Mouse (Mus musculus) 416B (cell line): ENCODE measurements around the gene Ptpa.

Experiments used
- DNase-seq: peaks from one replicate; pipeline ENCODE4 v3.0.0; 2011; ENCODE audit warnings: low read depth

Gene Ptpa

DNA sequence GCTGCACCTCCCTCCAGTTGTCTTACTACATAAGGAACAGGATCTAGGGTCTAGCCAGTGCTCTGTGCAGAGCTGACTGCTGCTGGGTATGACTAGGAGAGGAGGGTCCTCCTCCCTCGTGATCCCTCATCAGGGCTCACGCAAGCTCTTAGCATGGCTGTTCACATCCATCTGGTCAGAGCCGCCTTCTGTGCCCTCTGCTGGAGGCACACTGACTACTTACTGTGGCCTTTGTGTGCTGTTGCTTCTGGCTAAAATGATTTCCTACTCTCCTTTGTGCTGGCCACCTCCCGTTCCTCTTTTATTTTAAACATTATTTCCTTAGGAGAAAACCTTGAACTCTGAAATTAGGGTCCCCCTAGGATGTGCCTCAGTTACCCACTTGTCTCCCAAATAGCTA, 21.0 kb downstream of the Ptpa start:
- no peak for DNase-seq

GRCm38 (mm10) chr2:30437791-30438190, 22.0 kb downstream of the Ptpa start:
- DNase-seq, result no peak

- DNase-seq, result no peak
Measured at GRCm38 (mm10) chr2:30439631-30440030, 23.8 kb downstream of the Ptpa start.

DNA sequence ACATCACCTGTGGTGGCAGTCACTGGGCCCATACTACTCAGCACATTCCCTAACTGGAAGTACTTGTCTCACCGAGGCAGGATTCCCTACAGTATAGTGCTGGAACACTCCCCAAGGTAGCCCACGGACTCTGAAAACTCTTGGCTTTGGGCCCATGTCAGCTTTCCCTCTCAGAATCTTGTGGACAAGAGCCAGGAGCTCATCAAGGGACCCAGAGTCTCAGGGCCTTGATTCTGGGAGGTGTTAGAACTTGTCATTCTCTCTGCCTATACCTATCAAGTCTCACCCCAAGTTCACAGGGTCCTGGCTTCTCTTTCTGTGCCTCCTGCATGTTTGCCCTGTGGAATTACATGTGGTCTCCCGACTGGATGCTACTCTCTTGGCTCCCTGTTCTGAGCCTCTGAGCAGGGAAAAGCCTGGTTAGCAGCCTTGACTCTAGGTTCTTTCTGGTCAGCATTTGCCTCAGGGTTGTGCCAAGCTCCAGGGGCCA, 24.4 kb downstream of the Ptpa start:
- DNase-seq, result no peak

DNA sequence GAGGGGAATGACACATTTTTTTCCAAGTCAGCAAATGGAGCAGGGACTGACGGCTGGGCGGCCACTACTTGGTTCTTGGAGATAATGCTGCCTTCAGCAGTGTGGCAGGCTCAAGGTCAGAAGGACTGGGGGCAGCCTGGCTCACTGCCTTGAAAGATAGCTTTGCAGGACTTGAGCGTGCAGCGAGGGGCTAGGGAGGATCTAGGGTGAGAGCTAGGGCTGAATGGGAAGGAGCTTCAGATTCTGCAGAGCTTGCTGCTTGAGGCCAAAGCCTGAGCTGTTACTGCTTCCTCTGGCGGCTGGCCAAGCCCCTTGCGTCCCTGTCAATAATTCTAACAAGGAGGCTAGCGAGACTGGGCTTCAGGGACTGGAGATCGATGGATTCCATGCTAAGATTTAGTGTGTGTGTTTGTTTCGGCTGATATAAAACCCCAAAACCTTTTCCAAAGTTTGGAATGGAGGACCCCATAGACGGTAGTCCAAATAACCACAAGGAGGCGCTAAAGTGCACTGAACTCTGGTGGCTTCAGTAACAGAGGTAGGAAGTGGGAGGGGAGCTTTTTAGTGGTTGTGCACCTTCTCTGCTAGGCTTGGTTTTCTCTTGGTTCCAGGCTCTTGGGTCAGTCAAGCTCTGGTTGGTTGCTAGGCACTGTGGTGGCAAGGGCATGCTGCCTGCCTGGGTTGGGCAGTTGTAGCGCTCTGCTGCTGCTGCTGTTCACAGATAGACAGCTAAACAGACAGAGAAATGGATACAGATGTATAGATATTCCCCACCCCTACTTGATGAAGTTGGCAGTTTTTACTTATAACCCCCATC, 25.1 kb downstream of the Ptpa start:
- DNase-seq, result peak; percentile 96

- peak; percentile 95 for DNase-seq
Measured at GRCm38 (mm10) chr2:30441518-30442497, 26.0 kb downstream of the Ptpa start.

- DNase-seq, result no peak
Measured at GRCm38 (mm10) chr2:30442498-30442890, 26.7 kb downstream of the Ptpa start.

GRCm38 (mm10) chr2:30443281-30443680, 27.4 kb downstream of the Ptpa start:
- DNase-seq, result no peak

- no peak for DNase-seq
Measured at GRCm38 (mm10) chr2:30444006-30444405, 28.2 kb downstream of the Ptpa start.

DNA sequence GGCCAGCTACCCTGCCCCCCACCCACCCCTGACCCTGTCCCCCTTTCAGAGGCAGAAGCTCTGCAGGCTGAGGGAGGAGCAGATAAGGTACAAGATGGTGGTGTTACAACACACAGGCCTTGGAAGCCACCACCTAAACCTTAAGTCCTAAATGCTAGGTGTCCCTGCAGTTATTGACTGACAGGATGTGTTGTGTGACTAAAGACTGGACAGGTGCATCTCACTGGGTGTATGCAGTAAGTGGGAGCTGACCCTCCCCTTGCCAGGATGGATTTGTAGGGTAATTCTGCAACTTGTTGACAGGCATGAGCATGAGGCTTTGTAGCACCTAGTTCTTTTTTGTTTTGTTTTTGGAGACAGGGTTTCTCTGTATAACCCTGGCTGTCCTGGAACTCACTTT, 28.6 kb downstream of the Ptpa start:
- DNase-seq, result no peak

- no peak for DNase-seq
Measured at GRCm38 (mm10) chr2:30445312-30445711, 29.5 kb downstream of the Ptpa start.

DNA sequence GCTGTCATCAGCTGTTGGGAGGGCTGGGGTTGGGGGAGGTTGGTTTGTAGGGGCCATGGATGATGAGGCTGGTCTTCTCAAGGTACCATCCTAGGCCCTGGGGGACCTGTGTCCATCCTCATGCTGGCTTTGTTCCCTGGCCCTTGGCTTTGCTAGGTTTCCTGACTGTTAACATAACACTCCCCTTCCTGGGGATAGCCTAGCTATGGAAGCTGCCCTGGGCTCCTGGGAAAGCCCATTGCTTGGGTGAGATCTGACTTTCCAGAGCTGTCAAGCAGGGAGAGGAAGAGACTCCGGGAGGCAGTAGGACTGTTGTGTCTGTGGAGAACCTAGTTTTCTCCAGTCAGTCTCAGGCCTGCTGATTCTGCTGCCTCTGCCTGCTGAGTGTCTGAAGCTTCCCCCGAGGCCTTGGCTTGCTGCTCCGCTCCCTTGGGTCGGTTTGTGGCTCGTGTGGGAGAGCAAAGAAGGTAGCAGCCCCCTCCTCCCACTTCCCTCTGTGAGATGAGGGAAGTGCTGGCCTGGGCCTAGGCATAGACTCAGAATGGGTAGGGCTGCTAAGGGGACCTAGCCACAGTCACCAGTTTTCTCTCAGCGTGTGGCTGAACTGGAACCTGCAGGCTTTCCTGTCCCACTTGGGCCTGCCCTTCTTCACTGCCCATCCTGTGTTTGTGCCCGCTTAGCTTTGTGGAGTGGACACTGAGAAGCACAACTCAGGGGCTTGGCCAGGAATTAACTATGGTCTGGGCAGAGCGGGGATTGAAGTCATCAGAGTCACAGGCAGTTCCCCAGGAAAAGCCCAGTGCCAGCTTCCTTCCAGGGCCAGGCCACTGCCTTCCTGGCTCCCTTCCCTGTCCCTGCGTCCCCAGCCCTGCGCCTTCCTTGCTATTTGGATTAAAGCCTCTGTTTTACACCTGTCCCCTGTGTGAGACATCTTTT, 31.3 kb downstream of the Ptpa start:
- no peak for DNase-seq

GRCm38 (mm10) chr2:30448371-30448770, 32.5 kb downstream of the Ptpa start:
- DNase-seq, result no peak

DNA sequence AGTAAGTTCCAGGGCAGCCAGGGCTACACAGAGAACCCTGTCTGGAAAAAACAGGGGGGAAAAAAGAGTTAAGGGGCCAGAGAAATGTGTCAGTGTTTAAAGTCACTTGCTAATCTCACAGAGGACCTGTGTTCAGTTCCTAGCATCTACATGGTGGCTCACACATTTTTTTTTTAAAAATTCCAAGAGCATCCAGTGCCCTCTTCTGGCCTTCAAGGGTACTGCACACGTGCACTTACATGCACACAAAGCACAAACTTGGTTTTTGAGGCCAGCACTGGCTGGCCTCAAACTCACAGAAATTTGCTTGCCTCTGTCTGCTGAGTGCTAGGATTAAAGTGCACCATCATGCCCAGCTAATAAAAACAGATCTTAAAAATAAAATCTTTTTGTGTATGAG, 34.7 kb downstream of the Ptpa start:
- DNase-seq, result peak; percentile 53

DNA sequence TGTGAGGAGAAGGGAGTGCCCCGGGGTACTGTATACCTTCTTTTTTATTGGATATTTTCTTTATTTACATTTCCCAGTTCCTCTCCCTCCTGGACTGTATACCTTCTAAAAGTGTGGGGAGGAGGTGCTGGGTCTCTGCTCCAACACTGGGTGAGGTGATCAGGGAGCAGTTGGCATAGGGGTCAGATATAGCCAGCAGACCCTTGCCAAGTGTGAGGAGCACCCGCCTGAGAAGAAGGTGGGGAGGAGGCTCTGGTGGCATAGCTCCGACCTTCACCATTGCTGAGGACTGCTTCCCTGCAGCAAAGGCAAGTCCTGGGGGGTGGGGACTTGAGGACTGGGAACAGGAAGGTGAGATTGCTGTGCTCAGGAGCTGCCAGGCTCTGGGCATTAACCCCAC, 35.7 kb downstream of the Ptpa start:
- no peak for DNase-seq

- DNase-seq, result no peak
Measured at GRCm38 (mm10) chr2:30453570-30453969, 37.7 kb downstream of the Ptpa start.

- no peak for DNase-seq
Measured at GRCm38 (mm10) chr2:30454587-30454986, 38.7 kb downstream of the Ptpa start.

DNA sequence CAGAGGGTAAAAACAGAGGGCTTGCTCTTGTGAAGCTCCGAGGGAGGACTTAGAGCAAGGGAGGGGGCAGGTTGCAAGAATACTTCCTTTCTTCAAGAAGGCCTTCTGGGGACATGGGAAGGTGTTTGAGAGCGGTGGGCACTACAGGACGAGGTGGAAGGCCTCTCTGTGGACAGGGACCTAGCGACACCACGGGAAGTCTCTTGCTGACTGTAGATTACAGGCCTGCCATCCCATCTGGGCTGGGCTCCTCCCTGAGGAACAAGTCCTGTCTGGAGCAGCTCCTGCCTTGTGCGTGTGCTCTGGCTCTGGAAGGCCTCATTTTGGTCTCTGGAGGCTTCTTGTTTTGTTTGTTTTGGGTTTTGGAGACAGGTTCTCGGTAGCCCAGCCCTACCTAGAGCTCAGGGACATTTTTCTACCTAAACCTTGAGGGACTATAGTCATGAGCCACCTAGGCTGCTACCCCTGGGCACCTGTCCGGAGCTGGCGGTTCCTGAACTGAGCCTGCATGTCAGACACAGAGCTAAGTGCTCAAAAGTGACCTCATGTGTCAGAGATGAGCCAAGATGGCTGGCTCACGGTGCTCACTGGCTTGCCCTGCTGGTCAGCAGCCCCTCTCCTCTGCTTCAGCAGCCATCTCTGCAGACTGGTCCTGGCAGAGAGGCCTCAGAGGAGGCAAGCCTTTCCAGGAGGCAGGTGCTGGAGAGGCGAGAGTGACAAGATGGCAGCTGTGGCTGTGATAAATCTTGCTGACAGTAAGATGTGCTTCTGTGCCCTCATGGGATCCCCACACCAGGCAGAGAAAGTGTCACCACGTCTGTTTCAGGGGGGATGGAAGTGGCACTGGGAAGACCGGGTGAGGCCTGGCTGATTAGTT, 40.5 kb downstream of the Ptpa start:
- no peak for DNase-seq

DNA sequence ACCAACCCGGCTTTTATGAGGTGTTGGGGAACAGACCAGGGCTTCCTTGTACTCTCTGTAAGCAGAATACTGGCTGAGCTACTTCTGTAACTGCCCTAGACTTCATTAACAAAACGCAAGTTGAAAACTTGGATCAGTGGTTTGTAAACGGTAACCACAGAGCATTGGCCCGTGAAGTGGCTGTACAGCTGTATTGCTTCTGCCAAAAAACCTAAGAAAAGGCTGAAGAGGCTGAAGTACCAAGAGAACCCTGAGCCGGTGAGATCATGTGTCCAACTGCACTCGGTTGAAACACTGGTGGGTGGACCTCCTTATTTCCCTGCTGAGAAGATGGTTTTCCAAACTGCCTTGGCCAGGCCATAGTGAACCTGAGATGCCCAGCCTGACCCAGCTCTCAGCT, 42.5 kb downstream of the Ptpa start:
- no peak for DNase-seq

DNA sequence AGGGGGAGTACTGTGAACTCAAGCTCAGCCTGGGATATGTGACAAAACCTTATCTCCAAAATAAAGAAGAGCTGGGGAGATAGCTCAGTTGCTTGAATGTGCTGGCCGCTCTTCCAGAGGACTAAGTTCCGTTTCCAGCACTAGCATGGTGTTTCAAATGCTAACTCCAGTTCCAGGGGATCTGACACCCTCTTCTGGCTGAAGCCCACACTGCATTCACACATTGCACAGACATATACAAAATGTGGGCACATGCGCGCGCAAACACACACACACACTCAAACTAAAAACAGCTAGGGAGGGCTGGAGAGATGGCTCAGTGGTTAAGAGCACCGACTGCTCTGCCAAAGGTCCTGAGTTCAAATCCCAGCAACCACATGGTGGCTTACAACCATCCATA, 43.4 kb downstream of the Ptpa start:
- DNase-seq, result peak; percentile 29

DNA sequence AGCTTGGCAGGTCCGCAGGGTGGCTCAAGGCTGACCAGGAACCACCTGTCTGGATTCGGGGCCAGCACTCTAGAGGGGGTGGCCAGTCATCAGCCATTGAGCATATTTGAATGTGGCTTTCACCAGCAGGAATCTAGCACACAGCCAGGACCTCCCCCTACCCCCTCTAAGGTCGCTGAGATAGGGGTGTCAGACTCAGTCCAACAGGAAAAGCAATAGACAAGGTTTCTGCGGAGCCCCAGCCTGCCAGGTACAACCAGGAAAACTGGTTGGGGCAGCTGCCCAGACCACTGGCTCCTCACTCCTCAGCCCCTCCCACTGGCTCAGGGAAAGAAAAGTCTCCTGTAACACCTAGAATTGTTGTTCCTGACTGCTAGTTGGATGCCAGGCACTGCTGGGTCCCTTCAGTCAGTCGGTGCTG, 47.5 kb downstream of the Ptpa start:
- DNase-seq, result no peak
